In genomic region chr4:92152646-92153045, GRCm38 (mm10) we compare ENCODE assay signal across 39 mouse cellular contexts. TPM values are rescaled to one million over a fixed set of nuclear protein-coding genes. Genes with fewer than 3 reads are reported as not detected.
"Had no signal": no experiment of that assay in that cellular context is flagged by ENCODE, and none has a peak within 500 bp of the region (broad histone marks: within the 10 kb centered on the region; RNA-seq: fewer than 3 reads in every experiment).

No protein-coding gene starts in this region.

- H3K4me2 ChIP-seq: embryonic facial prominence, embryonic 12.5 days; embryonic facial prominence, embryonic 13.5 days; embryonic facial prominence, embryonic 15.5 days; forebrain, embryonic 12.5 days; forebrain, embryonic 13.5 days; forebrain, embryonic 15.5 days had no signal

- DNase-seq: cerebellum, adult 8-10 months; cerebellum, adult 9-10 months; cerebellum, adult 9-11 months; cerebellum, postnatal 10 days; cerebellum, postnatal 14 days; cerebellum, postnatal 25 days; cerebellum, postnatal 36 days; embryo, embryonic 11 days; forebrain, postnatal 0 days; gastrocnemius, adult 2 months; gastrocnemius, postnatal 10 days; gastrocnemius, postnatal 14 days; gastrocnemius, postnatal 25 days; gastrocnemius, postnatal 36 days; heart, adult 11 months; heart, adult 18-20 months; heart, adult 2 months had no signal

- H3K27me3 ChIP-seq: embryonic facial prominence, embryonic 12.5 days; embryonic facial prominence, embryonic 13.5 days; embryonic facial prominence, embryonic 15.5 days; forebrain, embryonic 12.5 days; forebrain, embryonic 13.5 days; forebrain, embryonic 15.5 days had no signal

- H3K4me3 ChIP-seq: embryonic facial prominence, embryonic 10.5 days; embryonic facial prominence, embryonic 12.5 days; embryonic facial prominence, embryonic 13.5 days; embryonic facial prominence, embryonic 15.5 days; erythroblast, embryonic 14.5 days; forebrain, embryonic 10.5 days; forebrain, embryonic 12.5 days; forebrain, embryonic 13.5 days; forebrain, embryonic 15.5 days; gastrocnemius, adult 2 months; heart, adult 2 months had no signal

- H3K4me1 ChIP-seq: embryonic facial prominence, embryonic 10.5 days; embryonic facial prominence, embryonic 12.5 days; embryonic facial prominence, embryonic 13.5 days; embryonic facial prominence, embryonic 15.5 days; forebrain, embryonic 10.5 days; forebrain, embryonic 12.5 days; forebrain, embryonic 13.5 days; forebrain, embryonic 15.5 days had no signal

- H3K9ac ChIP-seq: embryonic facial prominence, embryonic 12.5 days; embryonic facial prominence, embryonic 13.5 days; embryonic facial prominence, embryonic 15.5 days; forebrain, embryonic 12.5 days; forebrain, embryonic 13.5 days; forebrain, embryonic 15.5 days; forebrain, postnatal 0 days had no signal

- ATAC-seq: forebrain, embryonic 13.5 days; forebrain, embryonic 14.5 days; forebrain, embryonic 15.5 days; forebrain, embryonic 16.5 days; forebrain, postnatal 0 days had no signal

- H3K27ac ChIP-seq: embryonic facial prominence, embryonic 10.5 days; embryonic facial prominence, embryonic 12.5 days; embryonic facial prominence, embryonic 13.5 days; embryonic facial prominence, embryonic 15.5 days; forebrain, embryonic 10.5 days; forebrain, embryonic 12.5 days; forebrain, embryonic 13.5 days; forebrain, embryonic 15.5 days; gastrocnemius, adult 2 months; heart, adult 2 months had no signal

- H3K9me3 ChIP-seq: embryonic facial prominence, embryonic 10.5 days; embryonic facial prominence, embryonic 12.5 days; embryonic facial prominence, embryonic 15.5 days; forebrain, embryonic 10.5 days; forebrain, embryonic 12.5 days; forebrain, embryonic 13.5 days; forebrain, embryonic 15.5 days had no signal

- H3K36me3 ChIP-seq: embryonic facial prominence, embryonic 10.5 days; embryonic facial prominence, embryonic 12.5 days; embryonic facial prominence, embryonic 13.5 days; embryonic facial prominence, embryonic 15.5 days; forebrain, embryonic 10.5 days; forebrain, embryonic 12.5 days; forebrain, embryonic 15.5 days had no signal

RNA-seq across cellular contexts. Expression of gene Izumo3, which starts 5.6 kb away (rescaled TPM):
- total RNA-seq: common myeloid progenitor, adult 5-6 weeks; forebrain, postnatal 0 days; gastrocnemius, adult 18-20 months; gastrocnemius, adult 2 months; gastrocnemius, adult 8-10 months; gastrocnemius, postnatal 10 days; gastrocnemius, postnatal 14 days; gastrocnemius, postnatal 25 days; gastrocnemius, postnatal 36 days; gastrocnemius, postnatal 4 days; granulocyte monocyte progenitor cell, adult 5-6 weeks; heart, adult 18-20 months; heart, adult 2 months had no signal
- polyA plus RNA-seq: cortical plate, adult 2 months; embryonic facial prominence, embryonic 10.5 days; embryonic facial prominence, embryonic 11.5 days; embryonic facial prominence, embryonic 12.5 days; embryonic facial prominence, embryonic 13.5 days; embryonic facial prominence, embryonic 14.5 days; embryonic facial prominence, embryonic 15.5 days; erythroblast, embryonic 14.5 days; forebrain, embryonic 10.5 days; forebrain, embryonic 11.5 days; forebrain, embryonic 12.5 days; forebrain, embryonic 13.5 days; forebrain, embryonic 14.5 days; forebrain, embryonic 15.5 days; forebrain, embryonic 16.5 days; forebrain, postnatal 0 days; frontal cortex, adult 2 months; gonadal fat pad, adult 2 months; heart, adult 2 months had no signal

RNA-seq across cellular contexts. Expression of gene Gm12666, which starts 38.9 kb away (rescaled TPM):
- total RNA-seq: forebrain, postnatal 0 days had no signal
- polyA plus RNA-seq: cortical plate, adult 2 months; embryonic facial prominence, embryonic 10.5 days; embryonic facial prominence, embryonic 11.5 days; embryonic facial prominence, embryonic 12.5 days; embryonic facial prominence, embryonic 13.5 days; embryonic facial prominence, embryonic 14.5 days; embryonic facial prominence, embryonic 15.5 days; erythroblast, embryonic 14.5 days; forebrain, embryonic 10.5 days; forebrain, embryonic 11.5 days; forebrain, embryonic 12.5 days; forebrain, embryonic 13.5 days; forebrain, embryonic 14.5 days; forebrain, embryonic 15.5 days; forebrain, embryonic 16.5 days; forebrain, postnatal 0 days; frontal cortex, adult 2 months; gonadal fat pad, adult 2 months; heart, adult 2 months had no signal
